Mouse (Mus musculus) c-Kit-positive CD71-negative TER-119-negative erythroid progenitor cells, embryonic 14.5 days (primary cell): ENCODE results near the gene Pdgfc.
"Not testable (repeated sequence)": the region's sequence is repeated elsewhere in the genome, so short reads cannot be mapped to it uniquely, and the experiment has no call there.

Experiments used
- DNase-seq: peaks from one replicate; pipeline ENCODE4 v3.0.0-alpha.2; 2013; ENCODE audit warnings: low read depth

The Pdgfc gene

GRCm38 (mm10) chr3:81046652-81047607, 10.7 kb downstream of the Pdgfc start:
- no peak for DNase-seq

GRCm38 (mm10) chr3:81051522-81051921, 15.3 kb downstream of the Pdgfc start:
- no peak for DNase-seq

- DNase-seq: no peak
Observed at GRCm38 (mm10) chr3:81052422-81052821, 16.2 kb downstream of the Pdgfc start.

GRCm38 (mm10) chr3:81054074-81054473, 17.9 kb downstream of the Pdgfc start:
- no peak for DNase-seq

GRCm38 (mm10) chr3:81057719-81058118, 21.5 kb downstream of the Pdgfc start:
- DNase-seq: no peak

- no peak for DNase-seq
Observed at GRCm38 (mm10) chr3:81058527-81059031, 22.4 kb downstream of the Pdgfc start.

GRCm38 (mm10) chr3:81068550-81068949, 32.3 kb downstream of the Pdgfc start:
- no peak for DNase-seq

- DNase-seq: no peak
Observed at GRCm38 (mm10) chr3:81101136-81101535, 64.9 kb downstream of the Pdgfc start.

- DNase-seq: peak; percentile 37
Observed at GRCm38 (mm10) chr3:81102158-81102876, 66.1 kb downstream of the Pdgfc start.

- DNase-seq: no peak
Observed at GRCm38 (mm10) chr3:81102877-81103420, 66.7 kb downstream of the Pdgfc start.

- no peak for DNase-seq
Observed at GRCm38 (mm10) chr3:81107515-81107914, 71.3 kb downstream of the Pdgfc start.

GRCm38 (mm10) chr3:81110968-81111367, 74.8 kb downstream of the Pdgfc start:
- no peak for DNase-seq

GRCm38 (mm10) chr3:81112892-81113291, 76.7 kb downstream of the Pdgfc start:
- DNase-seq: no peak

GRCm38 (mm10) chr3:81120664-81121063, 84.4 kb downstream of the Pdgfc start:
- no peak for DNase-seq

GRCm38 (mm10) chr3:81121731-81122130, 85.5 kb downstream of the Pdgfc start:
- no peak for DNase-seq

GRCm38 (mm10) chr3:81123461-81123860, 87.2 kb downstream of the Pdgfc start:
- DNase-seq: no peak

- no peak for DNase-seq
Observed at GRCm38 (mm10) chr3:81127013-81127412, 90.8 kb downstream of the Pdgfc start.

- DNase-seq: no peak
Observed at GRCm38 (mm10) chr3:81136985-81137384, 100.8 kb downstream of the Pdgfc start.

GRCm38 (mm10) chr3:81138030-81138429, 101.8 kb downstream of the Pdgfc start:
- DNase-seq: not testable (repeated sequence)

GRCm38 (mm10) chr3:81143730-81144129, 107.5 kb downstream of the Pdgfc start:
- DNase-seq: no peak

GRCm38 (mm10) chr3:81149109-81149521, 112.9 kb downstream of the Pdgfc start:
- DNase-seq: no peak

- DNase-seq: no peak
Observed at GRCm38 (mm10) chr3:81150228-81150627, 114.0 kb downstream of the Pdgfc start.
